Mouse (Mus musculus) liver, embryonic 14.5 days (tissue): Measurements from ENCODE around the gene Ptprcap.

Experiments used
- CTCF ChIP-seq: IDR thresholded peaks from 2 replicates; pipeline ENCODE4 v1.5.1; 2016; ENCODE audit warnings: antibody characterized with exemption, low read depth, control low read depth
- EP300 ChIP-seq: IDR thresholded peaks from 2 replicates; pipeline ENCODE4 v1.6.1; 2016; ENCODE audit warnings: antibody characterized with exemption, low read depth

GRCm38 (mm10) chr19:4190831-4191334 is 37.5 kb downstream of the Ptprcap start, which contains the start of gene Tbc1d10c:
- no peak for TF ChIP-seq CTCF
- TF ChIP-seq EP300 = no peak
